Mouse (Mus musculus): ENCODE data around the gene Chrne. TPM values are rescaled to one million over a fixed set of nuclear protein-coding genes. Genes with fewer than 3 reads are reported as not detected.

Gene Chrne
- total RNA-seq, 2 experiments from 2014 or later: not detected

DNA sequence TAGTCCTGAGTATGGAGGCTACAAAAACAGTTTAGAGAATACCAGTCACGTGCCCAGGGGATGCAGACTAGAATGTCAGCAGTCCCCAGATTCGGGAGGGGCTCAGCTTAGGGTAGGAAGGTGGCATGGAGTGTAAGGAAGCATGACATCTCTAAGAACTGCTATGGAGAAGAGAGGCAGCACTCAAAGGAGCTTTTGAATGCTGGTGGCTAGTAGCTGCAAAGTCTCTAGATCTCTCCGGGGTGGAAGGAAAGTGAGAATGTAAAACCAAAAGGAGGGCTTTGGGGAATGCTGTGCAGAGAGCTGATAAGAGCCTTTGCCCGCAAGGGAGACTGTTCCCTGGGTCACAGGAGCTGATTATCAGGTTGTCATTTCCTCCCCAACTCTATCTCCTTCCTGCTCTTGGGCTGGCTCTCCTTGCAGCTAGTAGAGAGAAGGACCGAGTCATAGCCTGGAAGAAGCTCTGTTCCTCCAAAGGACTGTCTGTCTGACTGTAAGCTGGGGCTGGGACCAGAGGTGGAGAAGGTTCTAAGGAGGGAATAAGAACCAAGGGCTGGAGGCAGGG is 19.8 kb upstream of the Chrne start, which contains the start of gene Gp1ba:
Gene Gp1ba, plus strand, starts transcription at position 409 of the 565 bp plus-strand sequence.
- intact Hi-C loops (cut with DNase I): no loop called here
- DNase-seq (ENCODE audit: low spot score): no peak

GRCm38 (mm10) chr11:70638293-70638692 is 19.3 kb upstream of the Chrne start:
- intact Hi-C loops (cut with DNase I): no loop called here
- DNase-seq (ENCODE audit: low spot score): no peak

- DNase-seq (ENCODE audit: low spot score): no peak
- intact Hi-C loops (cut with DNase I): no loop called here
These were observed 18.7 kb upstream of the Chrne start for GRCm38 (mm10) chr11:70637764-70638163.

GRCm38 (mm10) chr11:70635601-70636000 is 16.6 kb upstream of the Chrne start:
- DNase-seq (ENCODE audit: low spot score): no peak
- intact Hi-C loops (cut with DNase I): no loop called here

DNA sequence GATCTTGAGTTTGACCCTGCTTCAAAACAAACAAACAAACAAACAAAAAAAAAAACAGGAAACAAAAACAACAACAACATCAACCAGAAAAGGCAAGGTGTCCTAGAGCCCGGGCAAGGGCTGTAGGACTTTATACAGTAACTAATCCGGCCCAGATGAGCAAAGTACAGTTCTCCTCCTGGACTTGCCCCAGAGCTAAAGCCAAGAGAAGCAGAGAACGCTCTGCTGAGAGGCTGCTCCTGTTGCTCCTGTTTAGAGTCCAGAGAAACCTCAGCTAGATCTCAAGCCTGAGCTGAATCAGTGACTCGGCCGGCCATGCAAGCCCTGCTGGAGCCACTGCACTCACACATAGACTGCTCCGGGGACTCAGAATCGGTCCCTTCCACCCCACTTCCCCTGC is 11.1 kb upstream of the Chrne start:
- DNase-seq (ENCODE audit: low spot score): no peak
- intact Hi-C loops (cut with DNase I): no loop called here

DNA sequence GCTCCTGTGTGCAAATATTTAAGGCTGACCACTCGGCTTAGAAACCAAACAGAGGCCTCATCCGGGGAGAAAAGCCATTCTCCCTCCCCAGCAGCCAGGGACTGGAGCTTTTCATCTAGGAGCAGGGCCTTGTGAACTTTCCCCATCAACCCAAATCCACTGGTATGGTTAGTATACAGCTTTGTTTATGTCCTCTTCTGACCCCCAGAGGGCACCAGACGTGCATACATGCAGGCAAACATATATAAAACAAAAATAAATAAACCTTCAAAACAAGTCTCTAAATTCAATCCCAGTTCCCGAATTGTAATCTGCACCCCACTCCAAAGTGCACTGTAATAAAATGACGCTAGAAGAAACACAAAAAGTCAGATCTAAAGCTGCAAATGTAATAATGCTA is 10.5 kb upstream of the Chrne start:
- intact Hi-C loops (cut with DNase I): loop anchor here (2.0 to 5.0 kb wide), 2 partner anchors 112 to 125 kb away; partner anchors contain the start of gene Gltpd2
- no peak for DNase-seq (ENCODE audit: low spot score)

DNA sequence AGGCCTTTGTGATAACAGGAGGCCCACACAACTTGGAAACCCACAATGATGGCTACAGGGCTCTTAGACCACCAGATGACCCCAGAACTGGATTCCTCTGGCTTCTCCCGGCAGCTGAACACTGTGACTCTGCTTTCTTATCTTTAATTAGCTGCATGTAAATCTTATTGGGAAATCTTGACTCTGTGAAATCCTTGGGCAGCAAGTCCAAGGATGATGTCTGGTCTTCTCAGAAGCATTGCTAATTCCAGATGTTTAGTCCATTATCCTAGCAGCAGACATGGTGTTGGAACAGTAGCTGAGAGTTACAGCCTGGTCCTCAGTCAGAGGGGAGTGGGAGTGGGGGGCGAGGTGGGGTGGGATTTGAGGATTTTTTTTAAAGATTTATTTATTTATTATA is 9.4 kb upstream of the Chrne start:
- intact Hi-C loops (cut with DNase I): loop anchor here (2.0 to 5.0 kb wide), 2 partner anchors 111 to 126 kb away; partner anchors contain the start of gene Gltpd2
- no peak for DNase-seq (ENCODE audit: low spot score)

- DNase-seq (ENCODE audit: low spot score): no peak
- intact Hi-C loops (cut with DNase I): loop anchor here (5.0 kb wide), 1 partner anchor 110 kb away; the partner anchor contains the start of gene Gltpd2
These were observed 7.9 kb upstream of the Chrne start for GRCm38 (mm10) chr11:70626877-70627276.

DNA sequence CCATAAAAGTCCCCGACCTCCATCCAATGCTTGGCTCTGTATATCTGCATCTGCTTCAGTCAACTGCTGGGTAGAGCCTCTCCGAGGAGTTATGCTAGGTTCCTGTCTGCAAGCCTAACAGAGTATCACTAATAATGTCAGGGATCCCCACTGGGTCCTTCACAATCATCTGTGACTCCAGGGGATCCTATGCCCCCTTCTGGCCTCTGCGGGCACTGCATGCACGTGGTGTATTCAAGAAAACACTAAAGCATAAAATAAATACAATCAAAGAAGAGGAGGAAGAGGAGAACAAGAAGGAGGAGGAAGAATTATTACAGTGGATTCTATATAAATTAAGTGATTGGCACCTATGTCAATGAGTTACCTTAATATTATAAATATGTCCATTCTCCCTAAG is 6.5 kb upstream of the Chrne start:
- intact Hi-C loops (cut with DNase I): loop anchor here (5.0 kb wide), 1 partner anchor 108 kb away; the partner anchor contains the start of gene Gltpd2
- DNase-seq (ENCODE audit: low spot score): no peak

DNA sequence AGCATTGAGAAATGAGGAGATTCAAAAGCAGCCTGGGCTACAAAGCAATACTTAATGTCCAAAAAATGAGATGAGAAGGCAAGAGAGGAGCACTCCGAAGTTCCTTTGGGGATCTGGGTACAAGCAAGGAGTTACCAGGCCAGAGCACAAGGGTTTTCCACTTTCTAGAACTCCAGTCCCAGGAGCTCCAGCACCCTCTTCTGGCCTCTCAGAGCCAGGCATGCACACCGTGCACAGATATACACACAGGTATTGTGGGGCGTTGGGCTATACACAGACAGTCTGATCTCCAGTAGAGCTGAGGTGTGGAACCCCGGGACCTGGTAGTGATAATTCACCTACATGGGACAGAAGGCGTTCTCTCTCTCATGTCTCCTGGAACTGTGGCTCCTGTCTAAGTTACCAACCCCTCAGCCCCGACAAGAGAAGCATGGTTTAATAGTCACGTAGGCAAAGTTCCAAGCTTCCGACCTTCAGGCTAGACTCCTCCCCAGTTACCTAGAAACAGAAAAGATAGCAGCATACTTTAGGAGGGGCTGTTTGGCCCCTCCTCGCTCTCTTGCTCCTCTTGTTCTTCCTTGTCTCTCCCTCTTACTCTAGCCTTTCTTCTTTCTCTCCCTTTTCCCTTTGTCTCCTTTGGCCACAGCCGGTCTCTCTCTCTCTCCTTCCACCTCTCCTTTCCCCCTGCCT is 4.2 kb upstream of the Chrne start:
- intact Hi-C loops (cut with DNase I): no loop called here
- DNase-seq (ENCODE audit: low spot score): no peak

DNA sequence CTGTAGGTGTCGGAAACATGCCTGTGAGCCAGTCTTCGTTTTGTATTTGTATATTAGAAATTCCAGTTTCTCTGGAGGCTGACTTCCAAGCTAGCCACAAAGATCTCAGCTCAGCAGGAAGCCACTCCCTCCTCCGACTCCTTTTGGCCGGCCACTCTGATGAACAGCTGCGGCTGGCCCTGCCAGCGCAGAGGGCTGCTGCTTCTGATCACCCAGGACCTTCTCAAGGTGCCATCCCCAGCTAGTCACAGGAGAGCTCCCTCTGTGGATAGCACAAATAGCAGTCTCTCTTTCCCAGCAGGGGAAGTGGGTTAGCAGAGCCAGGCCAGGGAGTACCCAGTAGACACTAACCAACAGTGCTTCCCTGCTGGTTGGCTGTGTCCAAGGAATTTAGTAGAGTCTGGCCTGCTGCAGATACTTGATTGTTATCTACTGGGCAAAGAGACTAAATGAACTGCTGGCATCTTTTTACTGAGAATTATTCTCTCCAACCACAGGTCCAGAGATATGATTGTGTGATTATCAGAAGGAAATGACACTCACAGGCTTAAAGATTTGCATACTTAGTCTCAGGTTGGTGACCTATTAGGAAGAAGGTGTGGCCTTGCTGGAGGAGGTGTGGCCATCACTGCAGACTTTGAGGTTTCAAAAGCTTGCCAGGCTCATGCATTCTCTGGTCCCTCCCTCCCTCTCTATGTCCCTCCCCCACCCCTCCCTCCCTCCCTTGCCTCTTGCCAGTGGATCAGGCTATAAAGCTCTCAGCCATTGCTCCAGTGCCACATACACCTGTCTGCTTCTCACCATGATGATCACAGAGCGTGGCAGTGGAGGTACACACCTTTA is 3.2 kb upstream of the Chrne start:
- intact Hi-C loops (cut with DNase I): no loop called here
- DNase-seq (ENCODE audit: low spot score): no peak

DNA sequence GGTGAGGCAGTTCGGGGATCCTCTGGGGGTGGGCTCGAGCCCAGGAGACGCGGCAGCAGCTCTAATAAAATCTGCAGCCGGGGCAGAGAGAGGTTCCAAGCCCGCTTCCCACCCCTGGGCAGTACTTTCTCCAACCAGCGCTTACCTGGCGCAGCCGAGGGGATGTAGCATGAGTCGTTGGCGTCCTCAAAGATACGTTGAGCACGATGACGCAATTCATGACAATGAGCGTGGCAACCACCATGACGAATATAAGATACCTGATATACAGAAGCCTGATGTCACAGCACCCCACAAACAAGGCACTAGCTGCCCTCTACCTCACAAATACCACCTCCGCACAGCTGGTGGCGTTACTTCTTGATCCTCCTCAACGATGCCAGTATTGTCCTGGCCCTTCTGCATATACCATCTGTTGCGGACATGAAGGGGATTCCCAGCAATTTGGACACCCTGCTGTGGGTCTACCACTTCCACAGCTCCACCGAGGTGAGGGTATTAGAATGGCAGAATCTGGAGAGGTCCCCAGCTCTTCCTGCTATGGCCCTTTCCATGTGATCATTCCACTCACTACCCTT is 3.4 kb downstream of the Chrne start, which contains the start of gene 4930544D05Rik:
Gene 4930544D05Rik, plus strand, starts transcription at position 333 of the 578 bp plus-strand sequence.
- intact Hi-C loops (cut with DNase I): no loop called here
- DNase-seq (ENCODE audit: low spot score): no peak

DNA sequence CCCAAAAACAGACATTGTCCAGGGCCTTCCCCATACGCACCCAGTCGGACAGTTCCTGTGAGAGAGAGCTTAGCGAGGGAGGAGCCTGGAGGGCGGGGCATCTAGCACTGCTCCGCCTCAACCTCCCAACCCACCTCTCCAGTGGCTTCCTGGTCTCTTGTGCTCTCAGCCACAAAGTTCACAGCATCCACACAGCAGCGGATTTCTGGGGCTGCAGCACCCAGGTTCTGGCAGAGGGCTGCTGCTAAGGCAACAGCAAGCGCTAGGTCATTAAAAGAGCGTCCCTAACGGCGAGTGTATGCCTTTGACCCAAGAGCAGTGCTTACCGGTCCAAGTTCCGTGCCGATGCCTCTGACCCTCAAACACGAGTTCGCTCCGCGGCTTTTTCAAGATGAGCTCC is 3.9 kb downstream of the Chrne start:
- peak; percentile 55 for DNase-seq (ENCODE audit: low spot score)
- intact Hi-C loops (cut with DNase I): no loop called here

DNA sequence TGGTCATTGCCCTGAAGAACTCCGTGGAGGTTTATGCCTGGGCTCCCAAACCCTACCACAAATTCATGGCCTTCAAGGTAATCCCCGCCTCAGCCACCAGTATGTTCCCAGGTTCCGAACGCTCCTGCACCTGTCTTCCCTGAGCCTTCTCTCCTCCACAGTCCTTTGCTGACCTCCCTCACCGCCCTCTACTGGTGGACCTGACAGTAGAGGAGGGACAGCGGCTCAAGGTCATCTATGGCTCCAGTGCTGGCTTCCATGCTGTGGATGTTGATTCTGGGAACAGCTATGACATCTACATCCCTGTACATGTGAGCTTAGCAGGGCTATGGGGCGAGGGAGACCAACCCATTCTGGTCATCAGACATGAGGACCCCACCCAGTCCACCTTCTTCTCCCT is 6.5 kb downstream of the Chrne start:
- DNase-seq (ENCODE audit: low spot score): no peak
- intact Hi-C loops (cut with DNase I): no loop called here

GRCm38 (mm10) chr11:70610752-70611151 is 8.3 kb downstream of the Chrne start:
- intact Hi-C loops (cut with DNase I): no loop called here
- DNase-seq (ENCODE audit: low spot score): no peak

- intact Hi-C loops (cut with DNase I): no loop called here
- no peak for DNase-seq (ENCODE audit: low spot score)
These were observed 10.5 kb downstream of the Chrne start for GRCm38 (mm10) chr11:70608381-70609066.

GRCm38 (mm10) chr11:70607611-70608010 is 11.4 kb downstream of the Chrne start:
- intact Hi-C loops (cut with DNase I): no loop called here
- DNase-seq (ENCODE audit: low spot score): no peak

DNA sequence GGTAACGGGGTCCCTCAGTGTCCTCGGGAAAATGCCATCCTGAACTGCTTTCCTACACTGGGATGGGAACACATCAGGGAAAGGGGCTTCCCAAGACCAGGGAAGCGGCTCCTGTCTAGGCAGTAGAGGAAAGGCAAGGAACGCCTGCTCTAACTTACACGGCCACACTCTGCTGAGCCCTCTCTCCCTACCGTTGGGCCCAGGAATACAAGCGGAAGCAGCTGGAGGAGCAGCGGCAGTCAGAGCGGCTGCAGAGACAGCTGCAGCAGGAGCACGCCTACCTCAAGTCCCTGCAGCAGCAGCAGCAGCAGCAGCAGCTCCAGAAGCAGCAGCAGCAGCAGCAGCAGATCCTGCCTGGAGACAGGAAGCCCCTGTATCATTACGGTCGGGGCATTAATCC is 12.3 kb downstream of the Chrne start:
- intact Hi-C loops (cut with DNase I): no loop called here
- DNase-seq (ENCODE audit: low spot score): no peak

DNA sequence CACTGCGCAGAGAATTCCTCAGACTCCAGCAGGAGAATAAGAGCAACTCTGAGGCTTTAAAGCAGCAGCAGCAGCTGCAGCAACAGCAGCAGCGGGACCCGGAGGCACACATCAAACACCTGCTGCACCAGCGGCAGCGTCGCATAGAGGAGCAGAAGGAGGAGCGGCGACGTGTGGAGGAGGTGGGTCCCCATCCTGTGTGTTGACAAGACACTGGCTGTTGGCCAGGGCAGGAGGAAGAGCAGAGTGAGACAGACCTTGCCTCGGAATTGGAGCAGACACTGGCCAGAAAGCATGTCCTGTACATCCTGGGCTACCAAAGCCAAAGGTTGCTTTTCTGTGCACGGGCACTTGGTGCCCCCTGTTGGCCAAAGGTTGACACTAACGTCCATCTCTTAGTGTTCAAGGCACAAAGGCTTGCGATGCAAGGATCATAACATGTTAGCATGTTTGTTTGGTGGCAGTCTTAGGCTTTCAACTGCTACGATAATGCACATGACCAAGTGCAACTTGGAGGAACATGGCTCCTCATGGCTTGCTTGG is 13.9 kb downstream of the Chrne start:
- intact Hi-C loops (cut with DNase I): loop anchor here (1.0 to 2.0 kb wide), 3 partner anchors 40 to 89 kb away; partner anchors contain the start of gene Pld2
- DNase-seq (ENCODE audit: low spot score): peak; percentile 42

Data from heart, postnatal 25 days (tissue).